Mouse (Mus musculus): ENCODE data around the gene Gm48551.

DNA sequence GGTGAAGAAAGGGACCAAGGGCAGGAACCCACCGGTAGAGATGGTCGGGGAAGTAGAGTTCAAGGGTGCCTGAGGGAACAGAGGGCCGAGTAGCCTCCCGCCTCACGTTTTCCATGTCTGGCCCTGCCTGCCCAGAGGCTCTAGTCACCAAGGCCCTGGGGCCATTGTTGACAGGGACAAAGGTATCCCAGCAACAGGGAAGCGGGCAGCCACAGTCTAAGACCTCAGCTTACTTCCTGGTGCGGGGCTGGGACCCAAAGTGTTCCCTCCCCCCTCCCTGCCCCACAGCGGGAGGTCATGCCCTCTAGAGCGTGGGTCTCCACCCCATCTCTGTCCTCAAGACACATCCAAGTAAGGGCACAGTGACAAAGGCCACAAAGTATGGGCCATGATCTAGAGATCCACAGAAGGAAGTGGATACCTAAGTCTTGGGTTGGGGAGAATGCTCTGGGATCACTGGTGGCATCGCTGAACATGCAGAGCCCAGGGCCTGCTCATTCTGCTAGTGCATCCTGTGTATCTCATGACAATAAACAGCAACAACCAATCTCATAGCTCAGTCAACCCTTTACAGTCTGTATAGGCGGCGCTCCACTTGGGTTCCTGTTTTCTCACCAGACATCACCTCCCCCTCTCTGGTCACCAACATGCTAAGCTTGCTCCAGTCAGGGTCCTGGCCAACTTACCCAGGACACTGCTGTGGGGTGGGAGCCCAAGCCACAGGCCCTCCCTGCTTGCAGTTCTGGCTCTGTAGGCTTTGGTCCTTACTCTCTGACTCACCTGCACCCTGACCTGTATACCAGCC lies 18.4 kb upstream of the Gm48551 start, which contains the start of gene 4930404N11Rik:
- no peak for TF ChIP-seq CTCF (IDR thresholded peaks at IDR 0.05; ENCODE audit: extremely low read depth, insufficient read length, insufficient replicate concordance, low read depth, low read length)
- no peak for TF ChIP-seq POLR2A (IDR thresholded peaks at IDR 0.05; ENCODE audit: low read depth, low read length)

All from small intestine, adult 2 months (tissue).